Mouse (Mus musculus) heart, postnatal 25 days (tissue): ENCODE measurements at regions not wholly inside any gene's neighbourhood (a gene's known extent, or its start where the extent isn't known, plus 50 kb on each side); places are given as distances from the start of the nearest gene placed in this dataset.

Experiments
- DNase-seq: peaks from one replicate; pipeline ENCODE4 v3.0.0; 2022; ENCODE audit warnings: low spot score
- intact Hi-C: fragments of 180-260 bp; cut with DNase I; formaldehyde crosslinking; loops from one replicate; pipeline ENCODE4 v1.15.1; 2025

- intact Hi-C loops: loop anchor here (5.0 kb wide), 2 partner anchors 77 to 197 kb away; no protein-coding TSS in a partner anchor
- no peak for DNase-seq
These were observed 92.8 kb upstream of the Zfp703 start for GRCm38 (mm10) chr8:26884350-26884749.

GRCm38 (mm10) chr8:26885365-26885764, 91.8 kb upstream of the Zfp703 start:
- no peak for DNase-seq
- intact Hi-C loops: loop anchor here (5.0 kb wide), 1 partner anchor 92 kb away; the partner anchor contains the start of gene Zfp703

- intact Hi-C loops: loop anchor here (5.0 kb wide), 1 partner anchor 90 kb away; the partner anchor contains the start of gene Zfp703
- DNase-seq: no peak
These were observed 90.2 kb upstream of the Zfp703 start for GRCm38 (mm10) chr8:26886783-26887486.

GRCm38 (mm10) chr8:26887551-26887950, 89.6 kb upstream of the Zfp703 start:
- DNase-seq: no peak
- intact Hi-C loops: loop anchor here (5.0 kb wide), 1 partner anchor 90 kb away; the partner anchor contains the start of gene Zfp703

GRCm38 (mm10) chr8:26888050-26888449, 89.1 kb upstream of the Zfp703 start:
- intact Hi-C loops: loop anchor here (5.0 kb wide), 1 partner anchor 89 kb away; the partner anchor contains the start of gene Zfp703
- no peak for DNase-seq

- peak; percentile 43 for DNase-seq
- intact Hi-C loops: no loop called here
These were observed 85.2 kb upstream of the Zfp703 start for GRCm38 (mm10) chr8:26891881-26892280.

- DNase-seq: no peak
- intact Hi-C loops: no loop called here
These were observed 84.7 kb upstream of the Zfp703 start for GRCm38 (mm10) chr8:26892380-26892779.

- intact Hi-C loops: no loop called here
- no peak for DNase-seq
These were observed 81.3 kb upstream of the Zfp703 start for GRCm38 (mm10) chr8:26895867-26896266.

GRCm38 (mm10) chr8:26903289-26903688, 73.8 kb upstream of the Zfp703 start:
- no peak for DNase-seq
- intact Hi-C loops: no loop called here

GRCm38 (mm10) chr8:26906257-26906656, 70.9 kb upstream of the Zfp703 start:
- intact Hi-C loops: no loop called here
- no peak for DNase-seq

- DNase-seq: no peak
- intact Hi-C loops: no loop called here
These were observed 69.6 kb upstream of the Zfp703 start for GRCm38 (mm10) chr8:26907347-26908170.

- intact Hi-C loops: no loop called here
- no peak for DNase-seq
These were observed 66.9 kb upstream of the Zfp703 start for GRCm38 (mm10) chr8:26910186-26910585.

- DNase-seq: no peak
- intact Hi-C loops: no loop called here
These were observed 63.3 kb upstream of the Zfp703 start for GRCm38 (mm10) chr8:26913562-26914529.

GRCm38 (mm10) chr8:26915731-26916130, 61.4 kb upstream of the Zfp703 start:
- intact Hi-C loops: no loop called here
- DNase-seq: no peak

GRCm38 (mm10) chr8:26921531-26922177, 55.5 kb upstream of the Zfp703 start:
- no peak for DNase-seq
- intact Hi-C loops: no loop called here

GRCm38 (mm10) chr8:26922178-26922540, 55.0 kb upstream of the Zfp703 start:
- intact Hi-C loops: no loop called here
- no peak for DNase-seq

GRCm38 (mm10) chr8:26923166-26923565, 54.0 kb upstream of the Zfp703 start:
- intact Hi-C loops: no loop called here
- DNase-seq: no peak
